Mouse (Mus musculus): ENCODE measurements around the gene Lcp2. TPM values are rescaled to one million over a fixed set of nuclear protein-coding genes. Genes with fewer than 3 reads are reported as not detected.

Gene Lcp2
- total and polyA plus RNA-seq, 3 experiments = 19.4 to 24.0 (median 20.1) TPM

DNA sequence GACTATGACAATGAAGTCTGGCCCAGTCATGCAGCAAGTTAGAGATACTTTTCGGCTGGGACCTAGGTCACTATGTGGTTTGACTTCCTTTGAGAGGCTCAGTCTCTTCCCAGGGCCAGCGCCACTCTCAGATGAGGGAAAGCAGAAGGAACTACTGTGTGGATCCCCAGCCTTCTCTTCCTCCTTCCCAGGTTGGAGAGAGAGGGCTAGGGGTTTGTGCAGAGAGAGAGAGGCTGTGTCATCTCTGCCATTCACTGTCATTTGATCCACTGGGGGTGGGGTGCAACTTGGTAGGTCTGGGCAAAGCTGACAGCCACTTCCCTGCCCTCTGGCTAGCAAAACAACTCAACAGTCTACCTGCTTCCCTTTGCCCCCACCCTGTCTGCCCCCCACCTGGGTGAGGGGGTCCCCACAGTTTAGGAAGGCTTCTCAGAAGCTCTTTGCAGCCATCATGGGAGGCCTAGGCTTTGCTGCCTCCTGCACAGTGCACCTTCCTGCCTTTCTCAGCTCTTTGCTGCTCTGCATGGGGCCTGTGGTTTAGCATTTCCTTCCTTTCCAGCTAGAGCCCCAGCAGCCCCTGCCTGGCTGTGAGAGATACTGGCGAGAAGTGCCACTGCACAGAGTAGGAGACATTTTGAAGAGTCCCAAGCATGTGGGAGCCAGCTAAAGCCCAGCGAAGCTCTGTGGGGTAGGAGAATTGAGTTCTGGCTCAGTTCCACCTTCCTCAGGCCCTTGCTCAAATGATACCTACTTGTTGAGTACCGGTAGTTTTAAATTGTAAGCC lies 17.2 kb downstream of the Lcp2 start (continued):
- no peak for TF ChIP-seq BHLHE40 (IDR thresholded peaks at IDR 0.05; ENCODE audit: low read depth, low read length)
- peak; percentile 40; the same call in 1 of the 2 replicates for TF ChIP-seq POLR2A (IDR thresholded peaks at IDR 0.05; ENCODE audit: low read depth, low read length)

DNA sequence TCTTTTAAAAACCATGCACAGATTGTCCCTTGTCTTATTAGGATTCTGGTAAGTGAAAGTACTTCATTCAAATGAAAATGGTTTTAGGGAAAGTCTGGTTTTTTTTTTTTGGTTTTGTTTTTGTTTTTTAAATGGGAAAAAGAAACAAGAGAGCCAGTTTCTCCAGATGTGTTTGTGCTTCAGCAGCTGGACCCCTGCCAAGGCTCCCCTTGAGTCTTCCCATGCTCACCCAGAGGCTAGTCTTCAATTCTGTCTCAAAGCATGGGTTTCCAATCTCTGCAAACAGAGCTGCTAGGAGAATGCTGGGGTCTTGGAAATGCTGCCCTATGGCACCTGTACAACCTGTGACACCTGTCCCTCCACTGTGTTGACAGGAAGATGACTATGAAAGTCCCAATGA lies 23.9 kb downstream of the Lcp2 start:
- dilution Hi-C loops (cut with MboI; ENCODE audit: extremely low pct_ligation_motif_present, extremely low pct_unique_long_range_greater_than_20kb, low sequenced_read_pairs) (no loop called here), in situ Hi-C loops (cut with MboI; ENCODE audit: low pct_ligation_motif_present, low pct_unique_long_range_greater_than_20kb, low sequenced_read_pairs) (loop anchor here (10.0 kb wide), 1 partner anchor 66 kb away; no protein-coding TSS in a partner anchor)
- H3K27me3 ChIP-seq (replicated peaks) = no peaks in the 10 kb centered on the region
- TF ChIP-seq CHD1 (IDR thresholded peaks at IDR 0.05; ENCODE audit: low read depth, low read length) = no peak
- no peak for TF ChIP-seq NELFE (IDR thresholded peaks at IDR 0.05; ENCODE audit: low read depth, low read length)
- no peak for TF ChIP-seq CHD2 (IDR thresholded peaks at IDR 0.05; ENCODE audit: low read length)
- TF ChIP-seq TCF12 (IDR thresholded peaks at IDR 0.05; ENCODE audit: low read depth, low read length) = no peak
- TF ChIP-seq ZNF384 (IDR thresholded peaks at IDR 0.05; ENCODE audit: low read depth, low read length) = no peak
- no peak for TF ChIP-seq MAZ (IDR thresholded peaks at IDR 0.05; ENCODE audit: low read depth, low read length)
- TF ChIP-seq GABPA (IDR thresholded peaks at IDR 0.05; ENCODE audit: insufficient replicate concordance, low read depth, low read length) = no peak
- no peak for TF ChIP-seq MYC (IDR thresholded peaks at IDR 0.05; ENCODE audit: low read depth, low read length)
- TF ChIP-seq SMC3 (IDR thresholded peaks at IDR 0.05; ENCODE audit: low read depth, low read length) = no peak
- no peak for TF ChIP-seq NRF1 (IDR thresholded peaks at IDR 0.05; ENCODE audit: low read depth, low read length)
- no peak for TF ChIP-seq ELF1 (IDR thresholded peaks at IDR 0.05; ENCODE audit: low read depth, low read length)
- TF ChIP-seq SIN3A (IDR thresholded peaks at IDR 0.05; ENCODE audit: low read length) = no peak
- TF ChIP-seq TBP (conservative IDR thresholded peaks at IDR 0.05; ENCODE audit: low read depth, low read length) = no peak
- TF ChIP-seq JUND (conservative IDR thresholded peaks at IDR 0.05; ENCODE audit: low read depth, low read length) = no peak
- no peak for TF ChIP-seq EP300 (IDR thresholded peaks at IDR 0.05; ENCODE audit: low read length)
- TF ChIP-seq E2F4 (IDR thresholded peaks at IDR 0.05; ENCODE audit: insufficient replicate concordance, low read depth, low read length) = no peak
- no peak overlapping the region for H3K4me3 ChIP-seq (replicated peaks in 1 of 3; ENCODE audit: low read depth in 2 of 3, low read length in 2 of 3, poor library complexity in 1 of 3)
- peaks cover 9 to 70% of the 10 kb centered on the region in 2 experiments for H3K4me1 ChIP-seq (ENCODE audit: control insufficient read depth in 1 of 2, insufficient read depth in 2 of 2)
- no peak overlapping the region for H3K27ac ChIP-seq (ENCODE audit: insufficient read depth, low read depth)
- no peaks in the 10 kb centered on the region for H3K79me2 ChIP-seq (replicated peaks; ENCODE audit: control insufficient read depth, extremely low read depth, insufficient read depth, poor library complexity, severe bottlenecking)
- DNase-seq (ENCODE audit: extremely low read depth) = no peak
- no peak overlapping the region for H3K4me2 ChIP-seq (ENCODE audit: insufficient read depth, low read depth, poor library complexity, severe bottlenecking)
- H3K9me3 ChIP-seq (replicated peaks; ENCODE audit: low read length) = peaks cover 7% of the 10 kb centered on the region
- H3K36me3 ChIP-seq (replicated peaks in 1 of 2; ENCODE audit: control insufficient read depth in 1 of 2, insufficient read depth in 1 of 2, low read length in 1 of 2) = peaks cover 76 to 83% of the 10 kb centered on the region in 2 experiments
- H3K9ac ChIP-seq (ENCODE audit: insufficient read depth, low read depth) = no peak overlapping the region

DNA sequence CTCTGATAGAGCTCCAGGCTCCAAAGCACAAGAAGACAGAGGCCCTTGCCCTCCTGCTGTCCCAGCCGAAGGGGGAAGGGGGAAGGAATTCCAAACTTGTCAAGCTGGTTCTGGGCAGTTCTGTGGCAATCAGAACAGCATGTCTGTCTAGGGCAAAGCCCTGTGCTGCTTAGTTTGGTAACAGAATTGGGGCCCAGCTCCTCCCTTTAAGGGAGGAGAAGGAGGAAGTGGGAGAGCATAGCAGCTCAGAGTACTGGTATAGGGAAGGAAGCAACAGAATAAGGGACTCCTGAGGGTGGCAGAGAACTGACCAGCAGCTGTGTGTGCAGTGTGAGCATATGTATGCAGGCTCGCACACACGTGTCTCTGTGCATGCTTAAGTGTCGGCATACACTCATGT lies 25.6 kb downstream of the Lcp2 start:
- dilution Hi-C loops (cut with MboI; ENCODE audit: extremely low pct_ligation_motif_present, extremely low pct_unique_long_range_greater_than_20kb, low sequenced_read_pairs) = no loop called here
- peaks cover 9 to 57% of the 10 kb centered on the region in 2 experiments for H3K4me1 ChIP-seq (ENCODE audit: control insufficient read depth in 1 of 2, insufficient read depth in 2 of 2)
- in situ Hi-C loops (cut with MboI; ENCODE audit: low pct_ligation_motif_present, low pct_unique_long_range_greater_than_20kb, low sequenced_read_pairs) = loop anchor here (10.0 kb wide), 1 partner anchor 68 kb away; no protein-coding TSS in a partner anchor
- H3K4me3 ChIP-seq (replicated peaks in 1 of 3; ENCODE audit: low read depth in 2 of 3, low read length in 2 of 3, poor library complexity in 1 of 3) = peak overlapping the region in 1 of 3 experiments; percentile 23
- no peak overlapping the region for H3K9ac ChIP-seq (ENCODE audit: insufficient read depth, low read depth)
- peaks cover 87% of the 10 kb centered on the region in 2 experiments for H3K36me3 ChIP-seq (replicated peaks in 1 of 2; ENCODE audit: control insufficient read depth in 1 of 2, insufficient read depth in 1 of 2, low read length in 1 of 2)
- H3K79me2 ChIP-seq (replicated peaks; ENCODE audit: control insufficient read depth, extremely low read depth, insufficient read depth, poor library complexity, severe bottlenecking) = no peaks in the 10 kb centered on the region
- peak; percentile 39 for DNase-seq (ENCODE audit: extremely low read depth)
- no peak for TF ChIP-seq RCOR1 (conservative IDR thresholded peaks at IDR 0.05; ENCODE audit: low read depth, low read length)
- 0 out of 2 replicates have a peak, but pooled peaks have one; percentile 2 for TF ChIP-seq SMC3 (IDR thresholded peaks at IDR 0.05; ENCODE audit: low read depth, low read length)
- 0 out of 2 replicates have a peak, but pooled peaks have one; percentile 8 for TF ChIP-seq EP300 (IDR thresholded peaks at IDR 0.05; ENCODE audit: low read length)
- no peak overlapping the region for H3K4me2 ChIP-seq (ENCODE audit: insufficient read depth, low read depth, poor library complexity, severe bottlenecking)
- H3K27ac ChIP-seq (ENCODE audit: insufficient read depth, low read depth) = no peak overlapping the region
- no peaks in the 10 kb centered on the region for H3K27me3 ChIP-seq (replicated peaks)
- no peaks in the 10 kb centered on the region for H3K9me3 ChIP-seq (replicated peaks; ENCODE audit: low read length)
